Mouse (Mus musculus): ENCODE results near the gene Ikzf2. TPM values are rescaled to one million over a fixed set of nuclear protein-coding genes. Genes with fewer than 3 reads are reported as not detected.

Ikzf2 gene
- polyA plus RNA-seq, 1 experiment = 0.44 TPM

DNA sequence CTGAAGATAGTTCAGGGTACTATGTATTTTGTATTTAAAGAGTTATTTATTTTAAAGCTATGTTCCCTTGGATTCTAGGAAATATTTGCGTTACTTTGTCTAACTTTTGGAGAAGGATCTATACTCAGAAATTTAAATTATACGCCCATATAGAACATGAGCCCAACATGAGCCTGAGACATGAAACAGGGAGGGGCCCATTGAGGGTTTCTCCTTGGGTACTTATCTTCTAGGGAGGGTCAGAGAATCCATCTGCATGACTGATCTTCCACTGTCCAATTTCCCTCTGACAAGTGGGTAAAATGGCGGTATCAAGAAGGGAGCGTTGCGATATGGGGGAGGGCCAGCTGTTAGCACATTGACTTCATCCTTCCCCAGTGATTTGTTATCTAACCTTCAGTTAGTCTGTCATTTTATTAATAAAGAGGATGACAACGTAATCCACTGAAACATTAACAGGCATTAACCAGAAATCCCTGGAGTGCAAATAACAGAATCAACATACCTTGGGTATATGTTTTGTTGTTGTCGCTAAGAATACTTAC is 180.4 kb downstream of the Ikzf2 start:
- Histone ChIP-seq H3K4me2 (ENCODE audit: low read depth) (no peak overlapping the region), H3ac (ENCODE audit: control insufficient read depth, insufficient read length) (no peak overlapping the region), H3K79me2 (ENCODE audit: control insufficient read depth, insufficient read depth) (no peaks in the 10 kb centered on the region), H3K36me3 (ENCODE audit: control insufficient read depth, insufficient read depth) (no peaks in the 10 kb centered on the region), H3K27me3 (ENCODE audit: control insufficient read depth, insufficient read depth, insufficient read length) (no peaks in the 10 kb centered on the region), H3K4me3 (no peak overlapping the region)
- TF ChIP-seq MAX (IDR thresholded peaks at IDR 0.05; ENCODE audit: low read depth) (no peak), TCF3 (IDR thresholded peaks at IDR 0.05; ENCODE audit: insufficient read length, low read depth) (no peak), E2F4 (IDR thresholded peaks at IDR 0.05; ENCODE audit: insufficient read depth) (no peak), TCF12 (IDR thresholded peaks at IDR 0.05; ENCODE audit: insufficient read depth, poor library complexity, severe bottlenecking) (no peak), REST (IDR thresholded peaks at IDR 0.05; ENCODE audit: insufficient read depth, insufficient read length) (no peak), USF1 (IDR thresholded peaks at IDR 0.05; ENCODE audit: low read depth) (no peak), SRF (IDR thresholded peaks at IDR 0.05; ENCODE audit: control insufficient read depth, insufficient read length, low read depth) (no peak), MYOD1 (IDR thresholded peaks at IDR 0.05; ENCODE audit: control insufficient read depth in 1 of 3, insufficient read length in 2 of 3, low read depth in 2 of 3) (no peak), CEBPB (IDR thresholded peaks at IDR 0.05; ENCODE audit: insufficient read depth, poor library complexity, severe bottlenecking) (no peak)

DNA sequence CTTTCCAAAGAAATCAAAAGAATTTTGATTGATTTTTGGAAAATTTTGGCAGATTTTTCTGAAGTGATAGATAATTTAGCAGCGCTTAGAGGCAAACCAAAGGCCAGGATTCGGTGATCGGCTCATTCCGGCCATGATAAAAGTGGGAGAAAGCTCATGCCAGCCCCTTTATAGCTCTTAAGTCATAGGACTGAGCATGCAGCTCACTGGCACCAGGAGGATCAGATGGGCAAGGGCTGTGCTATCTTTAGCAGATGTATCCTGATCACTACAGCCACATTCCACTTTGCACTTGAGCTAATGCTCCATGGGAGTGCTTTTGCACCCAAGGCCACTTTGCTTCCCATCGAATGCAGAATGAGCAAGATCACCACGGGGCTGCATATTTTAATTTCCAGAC is 181.0 kb downstream of the Ikzf2 start:
- H3K4me2 ChIP-seq (ENCODE audit: low read depth) = no peak overlapping the region
- no peak overlapping the region for H3ac ChIP-seq (ENCODE audit: control insufficient read depth, insufficient read length)
- no peaks in the 10 kb centered on the region for H3K27me3 ChIP-seq (ENCODE audit: control insufficient read depth, insufficient read depth, insufficient read length)
- TF ChIP-seq POLR2AphosphoS2 (IDR thresholded peaks at IDR 0.05; ENCODE audit: insufficient read length, low read depth) (no peak), TCF12 (IDR thresholded peaks at IDR 0.05; ENCODE audit: insufficient read depth, poor library complexity, severe bottlenecking) (no peak), MYOG (IDR thresholded peaks at IDR 0.05; ENCODE audit: control insufficient read depth in 1 of 3, insufficient read depth in 1 of 3, insufficient read length in 2 of 3, low read depth in 2 of 3) (no peak), CEBPB (IDR thresholded peaks at IDR 0.05; ENCODE audit: insufficient read depth, poor library complexity, severe bottlenecking) (no peak), REST (IDR thresholded peaks at IDR 0.05; ENCODE audit: insufficient read depth, insufficient read length) (no peak)
- no peaks in the 10 kb centered on the region for H3K79me2 ChIP-seq (ENCODE audit: control insufficient read depth, insufficient read depth)
- H3K4me3 ChIP-seq = no peak overlapping the region
- no peaks in the 10 kb centered on the region for H3K36me3 ChIP-seq (ENCODE audit: control insufficient read depth, insufficient read depth)

DNA sequence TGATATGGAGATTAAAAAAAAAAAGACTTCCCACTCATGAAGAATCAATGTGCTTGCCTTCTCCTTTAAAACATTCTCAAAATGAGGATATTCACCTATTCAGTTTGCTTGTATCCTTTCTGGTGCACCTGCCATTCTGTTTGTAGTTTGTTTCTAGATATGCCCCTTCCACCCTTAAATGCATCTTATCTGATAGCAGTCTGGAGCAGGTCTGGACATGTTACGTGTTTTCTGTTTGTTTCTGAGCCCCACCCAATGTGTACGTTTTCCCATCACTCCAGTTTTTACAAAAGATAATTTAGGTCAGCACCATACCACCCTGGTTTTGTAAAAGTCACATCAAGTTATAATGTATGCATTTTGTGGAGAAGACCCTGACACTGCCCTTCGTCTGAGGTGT is 186.7 kb downstream of the Ikzf2 start:
- TF ChIP-seq USF1 (IDR thresholded peaks at IDR 0.05; ENCODE audit: low read depth) = no peak
- TF ChIP-seq POLR2AphosphoS2 (IDR thresholded peaks at IDR 0.05; ENCODE audit: insufficient read length, low read depth) = no peak
- TF ChIP-seq E2F4 (IDR thresholded peaks at IDR 0.05; ENCODE audit: insufficient read depth) = no peak
- no peak for TF ChIP-seq REST (IDR thresholded peaks at IDR 0.05; ENCODE audit: insufficient read depth, insufficient read length)
- no peak for TF ChIP-seq MAX (IDR thresholded peaks at IDR 0.05; ENCODE audit: low read depth)
- TF ChIP-seq TCF3 (IDR thresholded peaks at IDR 0.05; ENCODE audit: insufficient read length, low read depth) = no peak

DNA sequence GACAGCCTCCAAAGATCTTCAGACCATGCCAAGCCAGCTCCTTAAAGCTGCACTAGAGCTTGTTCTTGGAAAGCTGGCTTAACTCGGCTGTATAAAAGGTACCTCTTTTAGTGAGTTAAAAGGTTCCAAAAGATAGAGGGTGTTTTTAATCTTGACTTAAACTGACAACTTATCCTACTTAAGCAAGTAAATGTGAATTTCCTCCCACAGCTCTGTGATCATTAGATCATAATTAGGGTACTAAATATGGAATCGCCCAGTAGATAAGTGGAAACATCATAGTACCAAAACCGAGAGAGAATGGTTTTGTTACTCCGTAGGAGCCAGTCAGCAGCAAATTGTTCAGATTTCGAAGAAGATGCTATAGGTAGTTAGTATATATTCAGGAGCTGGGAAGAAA is 187.4 kb downstream of the Ikzf2 start:
- H3K27me3 ChIP-seq (ENCODE audit: control insufficient read depth, insufficient read depth, insufficient read length) = no peaks in the 10 kb centered on the region
- H3K79me2 ChIP-seq (ENCODE audit: control insufficient read depth, insufficient read depth) = no peaks in the 10 kb centered on the region
- no peak overlapping the region for H3K4me2 ChIP-seq (ENCODE audit: low read depth)
- TF ChIP-seq MAX (IDR thresholded peaks at IDR 0.05; ENCODE audit: low read depth) (no peak), TCF3 (IDR thresholded peaks at IDR 0.05; ENCODE audit: insufficient read length, low read depth) (no peak), POLR2A (IDR thresholded peaks at IDR 0.05; ENCODE audit: insufficient read length, low read depth) (no peak), SRF (IDR thresholded peaks at IDR 0.05; ENCODE audit: control insufficient read depth, insufficient read length, low read depth) (no peak), REST (IDR thresholded peaks at IDR 0.05; ENCODE audit: insufficient read depth, insufficient read length) (no peak), CEBPB (IDR thresholded peaks at IDR 0.05; ENCODE audit: insufficient read depth, poor library complexity, severe bottlenecking) (no peak), E2F4 (IDR thresholded peaks at IDR 0.05; ENCODE audit: insufficient read depth) (no peak), TCF12 (IDR thresholded peaks at IDR 0.05; ENCODE audit: insufficient read depth, poor library complexity, severe bottlenecking) (no peak), MYOG (IDR thresholded peaks at IDR 0.05; ENCODE audit: control insufficient read depth in 1 of 3, insufficient read depth in 1 of 3, insufficient read length in 2 of 3, low read depth in 2 of 3) (no peak), POLR2AphosphoS2 (IDR thresholded peaks at IDR 0.05; ENCODE audit: insufficient read length, low read depth) (no peak), MYOD1 (IDR thresholded peaks at IDR 0.05; ENCODE audit: control insufficient read depth in 1 of 3, insufficient read length in 2 of 3, low read depth in 2 of 3) (no peak), USF1 (IDR thresholded peaks at IDR 0.05; ENCODE audit: low read depth) (no peak)
- H3ac ChIP-seq (ENCODE audit: control insufficient read depth, insufficient read length) = no peak overlapping the region
- H3K4me3 ChIP-seq = no peak overlapping the region
- H3K36me3 ChIP-seq (ENCODE audit: control insufficient read depth, insufficient read depth) = no peaks in the 10 kb centered on the region

More for the DNA sequence above, 186.7 kb downstream of the Ikzf2 start:
- Histone ChIP-seq H3K27me3 (ENCODE audit: control insufficient read depth, insufficient read depth, insufficient read length) (no peaks in the 10 kb centered on the region), H3ac (ENCODE audit: control insufficient read depth, insufficient read length) (no peak overlapping the region), H3K4me2 (ENCODE audit: low read depth) (no peak overlapping the region), H3K36me3 (ENCODE audit: control insufficient read depth, insufficient read depth) (no peaks in the 10 kb centered on the region), H3K4me3 (no peak overlapping the region), H3K79me2 (ENCODE audit: control insufficient read depth, insufficient read depth) (no peaks in the 10 kb centered on the region)

DNA sequence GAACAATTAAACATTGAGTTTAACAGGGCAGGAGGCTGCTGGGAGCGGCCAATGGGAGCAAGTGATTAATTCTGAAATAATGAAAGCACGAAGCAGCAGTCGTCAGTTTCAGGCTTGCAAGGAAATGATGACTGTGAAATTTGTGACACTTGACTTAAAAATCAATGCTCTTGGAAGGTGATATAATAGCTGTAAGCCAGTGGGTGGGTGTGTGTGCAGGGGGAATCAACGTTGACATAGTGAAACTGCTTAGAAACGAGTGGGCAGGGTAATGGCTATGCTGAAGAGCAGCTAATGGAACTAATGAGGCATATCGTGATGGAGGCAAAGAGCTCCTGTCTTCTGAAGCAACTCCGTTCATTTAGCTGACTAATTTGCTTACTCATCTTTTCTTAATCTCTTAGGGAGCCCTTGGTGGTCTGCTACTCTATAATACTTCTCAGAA is 188.2 kb downstream of the Ikzf2 start:
- H3K4me2 ChIP-seq (ENCODE audit: low read depth) = no peak overlapping the region

More for the DNA sequence above, 188.2 kb downstream of the Ikzf2 start:
- H3ac ChIP-seq (ENCODE audit: control insufficient read depth, insufficient read length) = no peak overlapping the region
- H3K36me3 ChIP-seq (ENCODE audit: control insufficient read depth, insufficient read depth) = no peaks in the 10 kb centered on the region
- H3K4me3 ChIP-seq = no peak overlapping the region
- no peaks in the 10 kb centered on the region for H3K79me2 ChIP-seq (ENCODE audit: control insufficient read depth, insufficient read depth)
- TF ChIP-seq POLR2AphosphoS2 (IDR thresholded peaks at IDR 0.05; ENCODE audit: insufficient read length, low read depth) (no peak), CEBPB (IDR thresholded peaks at IDR 0.05; ENCODE audit: insufficient read depth, poor library complexity, severe bottlenecking) (no peak), TCF12 (IDR thresholded peaks at IDR 0.05; ENCODE audit: insufficient read depth, poor library complexity, severe bottlenecking) (no peak), TCF3 (IDR thresholded peaks at IDR 0.05; ENCODE audit: insufficient read length, low read depth) (no peak), REST (IDR thresholded peaks at IDR 0.05; ENCODE audit: insufficient read depth, insufficient read length) (no peak), MAX (IDR thresholded peaks at IDR 0.05; ENCODE audit: low read depth) (no peak), POLR2A (IDR thresholded peaks at IDR 0.05; ENCODE audit: insufficient read length, low read depth) (no peak)
- H3K27me3 ChIP-seq (ENCODE audit: control insufficient read depth, insufficient read depth, insufficient read length) = no peaks in the 10 kb centered on the region
